In genomic region chr7:100928456-100928855, GRCm38 (mm10) we compare ENCODE assay signal across 10 mouse cellular contexts. TPM values are rescaled to one million over a fixed set of nuclear protein-coding genes. Genes with fewer than 3 reads are reported as not detected.
DNase-seq lines count a peak whose midpoint lies in the region; ATAC-seq and TF ChIP-seq lines count a peak whose summit lies in the region.
"Had no signal": no experiment of that assay in that cellular context is flagged by ENCODE, and none has a peak within 500 bp of the region (broad histone marks: within the 10 kb centered on the region; RNA-seq: fewer than 3 reads in every experiment).

No protein-coding gene starts in this region.

- peak overlapping the region; percentile 38 for H3K4me3 ChIP-seq in heart, adult 2 months
- peak overlapping the region; percentile 67 for H3K4me3 ChIP-seq in embryonic facial prominence, embryonic 14.5 days (ENCODE audit: low read depth, low read length)
- peak overlapping the region; percentile 88 for H3K4me3 ChIP-seq in kidney, embryonic 16.5 days (ENCODE audit: low read length)
- peak overlapping the region; percentile 23 for H3K4me3 ChIP-seq in midbrain, embryonic 13.5 days (replicated peaks)

- no peaks in the 10 kb centered on the region for H3K9me3 ChIP-seq in embryonic facial prominence, embryonic 14.5 days (ENCODE audit: control insufficient read depth, low read length)
- H3K9me3 ChIP-seq in kidney, embryonic 16.5 days (ENCODE audit: low read length): no peaks in the 10 kb centered on the region
- no peaks in the 10 kb centered on the region for H3K9me3 ChIP-seq in midbrain, embryonic 13.5 days

- peak in 1 of 2 experiments; percentile 44 for DNase-seq in heart, adult 2 months
- DNase-seq in heart, adult 8-10 months (ENCODE audit: low spot score): no peak
- no peak for DNase-seq in embryonic facial prominence, embryonic 14.5 days (ENCODE audit: low spot score)
- no peak for DNase-seq in left cerebral cortex, postnatal 14 days (ENCODE audit: low spot score in 2 of 2)
- no peak for DNase-seq in left cerebral cortex, adult 8-10 months (ENCODE audit: low spot score in 2 of 2)
- DNase-seq in urinary bladder, postnatal 10 days (ENCODE audit: low spot score): no peak
- DNase-seq: layer of hippocampus, postnatal 36 days; thymus, adult 2 months had no signal

- no peaks in the 10 kb centered on the region for H3K27me3 ChIP-seq in heart, adult 2 months (ENCODE audit: control insufficient read depth, insufficient read depth, low read length)
- no peaks in the 10 kb centered on the region for H3K27me3 ChIP-seq in embryonic facial prominence, embryonic 14.5 days (replicated peaks; ENCODE audit: control insufficient read depth, insufficient read depth, low read length)
- no peaks in the 10 kb centered on the region for H3K27me3 ChIP-seq in kidney, embryonic 16.5 days (ENCODE audit: insufficient read depth, low read length)
- peaks cover 53% of the 10 kb centered on the region for H3K27me3 ChIP-seq in midbrain, embryonic 13.5 days

- H3K4me1 ChIP-seq in heart, adult 2 months (ENCODE audit: control insufficient read depth, insufficient read depth, low read length): peaks cover 18% of the 10 kb centered on the region
- peaks cover 72% of the 10 kb centered on the region for H3K4me1 ChIP-seq in embryonic facial prominence, embryonic 14.5 days (ENCODE audit: control insufficient read depth, insufficient read depth, low read length)
- peaks cover 76% of the 10 kb centered on the region for H3K4me1 ChIP-seq in kidney, embryonic 16.5 days (ENCODE audit: insufficient read depth, low read length)
- peaks cover 80% of the 10 kb centered on the region for H3K4me1 ChIP-seq in midbrain, embryonic 13.5 days (replicated peaks)

- H3K4me2 ChIP-seq in embryonic facial prominence, embryonic 14.5 days (ENCODE audit: low read depth, low read length): peak overlapping the region; percentile 92
- peak overlapping the region; percentile 86 for H3K4me2 ChIP-seq in kidney, embryonic 16.5 days (replicated peaks; ENCODE audit: low read depth, low read length)
- H3K4me2 ChIP-seq in midbrain, embryonic 13.5 days (replicated peaks): peak overlapping the region; percentile 81

- TF ChIP-seq POLR2A in heart, adult 2 months (IDR thresholded peaks at IDR 0.05; ENCODE audit: insufficient read depth, low read depth, low read length): no peak

- no peak for TF ChIP-seq EP300 in heart, adult 2 months (IDR thresholded peaks at IDR 0.05; ENCODE audit: insufficient read depth, low read depth, low read length)

- intact Hi-C loops in heart, adult 2 months (cut with DNase I): no loop called here
- intact Hi-C loops in left cerebral cortex, postnatal 14 days (cut with DNase I): no loop called here

- H3K9ac ChIP-seq in heart, adult 2 months (ENCODE audit: low read depth, low read length): peak overlapping the region; percentile 83
- peak overlapping the region; percentile 92 for H3K9ac ChIP-seq in embryonic facial prominence, embryonic 14.5 days (ENCODE audit: low read depth, low read length)
- H3K9ac ChIP-seq in kidney, embryonic 16.5 days (replicated peaks; ENCODE audit: low read length): peak overlapping the region; percentile 99
- H3K9ac ChIP-seq in midbrain, embryonic 13.5 days (replicated peaks): peak overlapping the region; percentile 32; the same call in 1 of the 2 replicates

- ATAC-seq in embryonic facial prominence, embryonic 14.5 days (ENCODE audit: low read depth): no peak
- no peak for ATAC-seq in kidney, embryonic 16.5 days (ENCODE audit: low FRiP score, low TSS enrichment)
- ATAC-seq in midbrain, embryonic 13.5 days: no peak

- no peak for TF ChIP-seq CTCF in heart, adult 2 months (IDR thresholded peaks at IDR 0.05)

- H3K36me3 ChIP-seq in heart, adult 2 months (ENCODE audit: control insufficient read depth, insufficient read depth, low read length): no peaks in the 10 kb centered on the region
- H3K36me3 ChIP-seq in embryonic facial prominence, embryonic 14.5 days (ENCODE audit: control insufficient read depth, insufficient read depth, low read length): peaks cover 11% of the 10 kb centered on the region; the same call in 1 of the 2 replicates
- peaks cover 11% of the 10 kb centered on the region for H3K36me3 ChIP-seq in kidney, embryonic 16.5 days (ENCODE audit: insufficient read depth, low read length)
- H3K36me3 ChIP-seq in midbrain, embryonic 13.5 days: no peaks in the 10 kb centered on the region

- 42% methylated on average over 9 of the region's 9 CpGs for WGBS in heart, adult 2 months
- 31% methylated on average over 9 of the region's 9 CpGs for WGBS in embryonic facial prominence, embryonic 14.5 days
- WGBS in kidney, embryonic 16.5 days: 43% methylated on average over 9 of the region's 9 CpGs
- whole genome bisulfite sequencing in midbrain, embryonic 13.5 days: 70% methylated on average over 9 of the region's 9 CpGs

- no peaks in the 10 kb centered on the region for H3K79me2 ChIP-seq in heart, adult 2 months (replicated peaks; ENCODE audit: control insufficient read depth, insufficient read depth, low read length)

- H3K27ac ChIP-seq in heart, adult 2 months: peak overlapping the region; percentile 64
- no peak overlapping the region for H3K27ac ChIP-seq in embryonic facial prominence, embryonic 14.5 days (replicated peaks; ENCODE audit: low read depth, low read length)
- no peak overlapping the region for H3K27ac ChIP-seq in kidney, embryonic 16.5 days (ENCODE audit: low read length)
- no peak overlapping the region for H3K27ac ChIP-seq in midbrain, embryonic 13.5 days

RNA-seq across cellular contexts. Expression of gene Arhgef17, which starts 3.5 kb away (rescaled TPM):
- 10 to 100 TPM; 26.2 to 28.4 TPM for total RNA-seq in heart, adult 2 months (2021)
- polyA plus RNA-seq in heart, adult 2 months (2012; rRNA removed): 23.4 and 28.9 TPM in 2 replicates
- 10 to 100 TPM; 25.0 to 36.6 (median 28.1) TPM for total RNA-seq in heart, adult 8-10 months (2022)
- 16.3 and 16.8 TPM in 2 replicates for polyA plus RNA-seq in embryonic facial prominence, embryonic 14.5 days (2014; fragmentation: Nextera tagmentation; extraction: Ambion mirVana)
- polyA plus RNA-seq in kidney, embryonic 16.5 days (2015; fragmentation: Nextera tagmentation; extraction: Ambion mirVana): 10.7 and 10.8 TPM in 2 replicates
- polyA plus RNA-seq in midbrain, embryonic 13.5 days (2015; fragmentation: Nextera tagmentation; extraction: Ambion mirVana): 5.8 and 5.9 TPM in 2 replicates
- 10 to 100 TPM; 81.3 to 91.6 TPM for total RNA-seq in left cerebral cortex, postnatal 14 days (2021)
- 100 to 1,000 TPM; 138 to 145 (median 141) TPM for total RNA-seq in left cerebral cortex, adult 8-10 months (2022)

RNA-seq across cellular contexts. Expression of gene P2ry6, which starts 46.0 kb away (rescaled TPM):
- 1 to 10 TPM; 3.6 to 4.2 TPM for total RNA-seq in heart, adult 2 months (2021)
- polyA plus RNA-seq in heart, adult 2 months (2012; rRNA removed): 9.6 and 11.1 TPM in 2 replicates
- total RNA-seq in heart, adult 8-10 months (2022): 1 to 10 TPM; 2.7 to 4.0 (median 3.3) TPM
- polyA plus RNA-seq in embryonic facial prominence, embryonic 14.5 days (2014; fragmentation: Nextera tagmentation; extraction: Ambion mirVana): 6.9 and 7.3 TPM in 2 replicates
- 4.8 and 5.2 TPM in 2 replicates for polyA plus RNA-seq in kidney, embryonic 16.5 days (2015; fragmentation: Nextera tagmentation; extraction: Ambion mirVana)
- 1.9 and 2.7 TPM in 2 replicates for polyA plus RNA-seq in midbrain, embryonic 13.5 days (2015; fragmentation: Nextera tagmentation; extraction: Ambion mirVana)
- 1 to 10 TPM; 4.2 to 4.3 TPM for total RNA-seq in left cerebral cortex, postnatal 14 days (2021)
- 1 to 10 TPM; 2.0 to 7.4 (median 4.9) TPM for total RNA-seq in left cerebral cortex, adult 8-10 months (2022)

Comparison
In these comparisons a context has a peak if more than half of its experiments do, and no peak if none do; other contexts are left out.
1. H3K4me3 ChIP-seq: peak in every context shown above with its lines; median percentile 88 in kidney, embryonic 16.5 days; 67 in embryonic facial prominence, embryonic 14.5 days; 38 in heart, adult 2 months; 23 in midbrain, embryonic 13.5 days.
2. H3K9ac ChIP-seq: peak in every context shown above with its lines; median percentile 99 in kidney, embryonic 16.5 days; 92 in embryonic facial prominence, embryonic 14.5 days; 83 in heart, adult 2 months; 32 in midbrain, embryonic 13.5 days.